Mouse (Mus musculus): ENCODE measurements at regions not wholly inside any gene's neighbourhood (a gene's known extent, or its start where the extent isn't known, plus 50 kb on each side); places are given as distances from the start of the nearest gene placed in this dataset.
"Not testable (repeated sequence)": the region's sequence is repeated elsewhere in the genome, so short reads cannot be mapped to it uniquely, and the experiment has no call there.

DNA sequence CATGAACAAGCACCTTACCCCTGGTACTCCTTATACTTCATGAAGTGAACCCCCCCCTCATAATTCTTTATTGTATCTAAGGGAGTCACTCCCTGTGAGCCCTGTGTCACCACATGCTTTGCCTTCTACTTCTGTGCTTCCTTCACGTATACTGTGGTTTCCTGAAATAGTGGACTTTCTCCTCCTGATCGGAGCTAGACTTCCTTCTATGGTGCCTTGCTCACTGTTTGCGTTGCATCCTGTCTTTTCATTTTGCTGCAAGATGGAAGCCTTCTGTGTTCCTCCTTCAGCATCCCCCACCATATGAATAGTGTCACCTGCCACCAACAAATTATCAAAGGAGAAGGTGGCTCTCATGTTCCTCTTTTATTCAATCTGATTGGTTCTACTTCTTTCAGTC is 391.1 kb downstream of the 1190002N15Rik start:
- no peak overlapping the region for H3K4me2 ChIP-seq (ENCODE audit: low read depth)
- TF ChIP-seq TCF3 (IDR thresholded peaks at IDR 0.05; ENCODE audit: insufficient read length, low read depth) = no peak
- TF ChIP-seq POLR2A (IDR thresholded peaks at IDR 0.05; ENCODE audit: insufficient read length, low read depth) = no peak
- no peak for TF ChIP-seq USF1 (IDR thresholded peaks at IDR 0.05; ENCODE audit: low read depth)
- no peak for TF ChIP-seq POLR2AphosphoS2 (IDR thresholded peaks at IDR 0.05; ENCODE audit: insufficient read length, low read depth)
- TF ChIP-seq MYOD1 (IDR thresholded peaks at IDR 0.05; ENCODE audit: control insufficient read depth in 1 of 3, insufficient read length in 2 of 3, low read depth in 2 of 3) = no peak
- TF ChIP-seq SRF (IDR thresholded peaks at IDR 0.05; ENCODE audit: control insufficient read depth, insufficient read length, low read depth) = no peak
- TF ChIP-seq CEBPB (IDR thresholded peaks at IDR 0.05; ENCODE audit: insufficient read depth, poor library complexity, severe bottlenecking) = no peak
- TF ChIP-seq TCF12 (IDR thresholded peaks at IDR 0.05; ENCODE audit: insufficient read depth, poor library complexity, severe bottlenecking) = no peak
- TF ChIP-seq REST (IDR thresholded peaks at IDR 0.05; ENCODE audit: insufficient read depth, insufficient read length) = no peak
- TF ChIP-seq MYOG (IDR thresholded peaks at IDR 0.05; ENCODE audit: control insufficient read depth in 1 of 3, insufficient read depth in 1 of 3, insufficient read length in 2 of 3, low read depth in 2 of 3) = no peak
- TF ChIP-seq MAX (IDR thresholded peaks at IDR 0.05; ENCODE audit: low read depth) = no peak
- TF ChIP-seq E2F4 (IDR thresholded peaks at IDR 0.05; ENCODE audit: insufficient read depth) = no peak
- no peaks in the 10 kb centered on the region for H3K79me2 ChIP-seq (ENCODE audit: control insufficient read depth, insufficient read depth)

DNA sequence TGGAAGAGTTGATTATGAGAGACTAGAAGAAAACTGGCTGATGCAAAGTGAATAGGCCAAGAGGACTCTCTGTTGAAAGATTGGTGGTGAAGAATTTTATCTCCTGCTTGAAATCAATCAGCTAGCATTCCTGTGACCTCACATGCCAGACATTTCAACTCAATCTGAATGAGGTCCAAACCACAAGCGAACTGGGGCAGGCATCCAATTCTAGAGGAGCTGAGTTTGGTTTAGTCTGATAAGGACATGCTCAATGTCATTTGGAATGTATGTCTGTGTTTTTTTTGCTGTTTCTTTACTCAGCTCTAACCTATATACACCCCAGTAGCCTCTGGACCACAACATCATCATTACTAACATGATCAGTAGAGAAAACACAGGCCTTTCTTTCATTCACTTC is 401.4 kb downstream of the 1190002N15Rik start:
- no peak overlapping the region for H3ac ChIP-seq (ENCODE audit: control insufficient read depth, insufficient read length)
- H3K27me3 ChIP-seq (ENCODE audit: control insufficient read depth, insufficient read depth, insufficient read length) = no peaks in the 10 kb centered on the region
- no peaks in the 10 kb centered on the region for H3K79me2 ChIP-seq (ENCODE audit: control insufficient read depth, insufficient read depth)
- H3K4me3 ChIP-seq = no peak overlapping the region
- no peaks in the 10 kb centered on the region for H3K36me3 ChIP-seq (ENCODE audit: control insufficient read depth, insufficient read depth)
- no peak overlapping the region for H3K4me2 ChIP-seq (ENCODE audit: low read depth)
- TF ChIP-seq TCF3 (IDR thresholded peaks at IDR 0.05; ENCODE audit: insufficient read length, low read depth) (no peak), CEBPB (IDR thresholded peaks at IDR 0.05; ENCODE audit: insufficient read depth, poor library complexity, severe bottlenecking) (no peak), POLR2A (IDR thresholded peaks at IDR 0.05; ENCODE audit: insufficient read length, low read depth) (no peak), MYOG (IDR thresholded peaks at IDR 0.05; ENCODE audit: control insufficient read depth in 1 of 3, insufficient read depth in 1 of 3, insufficient read length in 2 of 3, low read depth in 2 of 3) (no peak), TCF12 (IDR thresholded peaks at IDR 0.05; ENCODE audit: insufficient read depth, poor library complexity, severe bottlenecking) (no peak), REST (IDR thresholded peaks at IDR 0.05; ENCODE audit: insufficient read depth, insufficient read length) (no peak), MAX (IDR thresholded peaks at IDR 0.05; ENCODE audit: low read depth) (no peak), SRF (IDR thresholded peaks at IDR 0.05; ENCODE audit: control insufficient read depth, insufficient read length, low read depth) (no peak), MYOD1 (IDR thresholded peaks at IDR 0.05; ENCODE audit: control insufficient read depth in 1 of 3, insufficient read length in 2 of 3, low read depth in 2 of 3) (no peak), POLR2AphosphoS2 (IDR thresholded peaks at IDR 0.05; ENCODE audit: insufficient read length, low read depth) (no peak), E2F4 (IDR thresholded peaks at IDR 0.05; ENCODE audit: insufficient read depth) (no peak), USF1 (IDR thresholded peaks at IDR 0.05; ENCODE audit: low read depth) (no peak)

More for the DNA sequence above, 391.1 kb downstream of the 1190002N15Rik start:
- Histone ChIP-seq H3K36me3 (ENCODE audit: control insufficient read depth, insufficient read depth) (no peaks in the 10 kb centered on the region), H3ac (ENCODE audit: control insufficient read depth, insufficient read length) (no peak overlapping the region), H3K4me3 (no peak overlapping the region), H3K27me3 (ENCODE audit: control insufficient read depth, insufficient read depth, insufficient read length) (no peaks in the 10 kb centered on the region)

DNA sequence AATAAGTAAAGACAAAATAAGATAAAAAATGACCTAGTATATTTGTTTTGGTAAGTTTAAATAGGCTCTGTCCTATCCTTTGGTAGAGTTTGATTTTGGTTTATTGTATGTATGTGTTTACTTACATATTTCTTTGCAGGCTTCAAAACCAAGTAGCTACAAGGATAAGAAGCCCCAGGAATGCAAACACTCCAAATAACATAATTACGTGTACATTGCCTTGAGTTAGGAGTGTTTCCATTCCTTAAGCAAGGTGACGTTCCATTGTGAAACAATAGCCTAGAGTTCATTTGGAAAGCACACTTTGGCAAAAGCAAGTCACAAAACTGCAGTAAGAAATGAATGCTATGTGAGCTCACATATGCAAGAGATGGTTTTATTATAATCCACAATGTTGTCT is 404.2 kb downstream of the 1190002N15Rik start:
- H3K36me3 ChIP-seq (ENCODE audit: control insufficient read depth, insufficient read depth) = no peaks in the 10 kb centered on the region
- no peak overlapping the region for H3K4me3 ChIP-seq
- no peaks in the 10 kb centered on the region for H3K79me2 ChIP-seq (ENCODE audit: control insufficient read depth, insufficient read depth)
- no peak overlapping the region for H3ac ChIP-seq (ENCODE audit: control insufficient read depth, insufficient read length)
- no peaks in the 10 kb centered on the region for H3K27me3 ChIP-seq (ENCODE audit: control insufficient read depth, insufficient read depth, insufficient read length)
- no peak overlapping the region for H3K4me2 ChIP-seq (ENCODE audit: low read depth)
- no peak for TF ChIP-seq MAX (IDR thresholded peaks at IDR 0.05; ENCODE audit: low read depth)
- no peak for TF ChIP-seq TCF12 (IDR thresholded peaks at IDR 0.05; ENCODE audit: insufficient read depth, poor library complexity, severe bottlenecking)
- no peak for TF ChIP-seq USF1 (IDR thresholded peaks at IDR 0.05; ENCODE audit: low read depth)
- no peak for TF ChIP-seq REST (IDR thresholded peaks at IDR 0.05; ENCODE audit: insufficient read depth, insufficient read length)
- no peak for TF ChIP-seq MYOG (IDR thresholded peaks at IDR 0.05; ENCODE audit: control insufficient read depth in 1 of 3, insufficient read depth in 1 of 3, insufficient read length in 2 of 3, low read depth in 2 of 3)
- no peak for TF ChIP-seq SRF (IDR thresholded peaks at IDR 0.05; ENCODE audit: control insufficient read depth, insufficient read length, low read depth)
- TF ChIP-seq POLR2A (IDR thresholded peaks at IDR 0.05; ENCODE audit: insufficient read length, low read depth) = no peak
- TF ChIP-seq MYOD1 (IDR thresholded peaks at IDR 0.05; ENCODE audit: control insufficient read depth in 1 of 3, insufficient read length in 2 of 3, low read depth in 2 of 3) = no peak
- no peak for TF ChIP-seq CEBPB (IDR thresholded peaks at IDR 0.05; ENCODE audit: insufficient read depth, poor library complexity, severe bottlenecking)
- no peak for TF ChIP-seq TCF3 (IDR thresholded peaks at IDR 0.05; ENCODE audit: insufficient read length, low read depth)
- TF ChIP-seq POLR2AphosphoS2 (IDR thresholded peaks at IDR 0.05; ENCODE audit: insufficient read length, low read depth) = no peak
- no peak for TF ChIP-seq E2F4 (IDR thresholded peaks at IDR 0.05; ENCODE audit: insufficient read depth)

DNA sequence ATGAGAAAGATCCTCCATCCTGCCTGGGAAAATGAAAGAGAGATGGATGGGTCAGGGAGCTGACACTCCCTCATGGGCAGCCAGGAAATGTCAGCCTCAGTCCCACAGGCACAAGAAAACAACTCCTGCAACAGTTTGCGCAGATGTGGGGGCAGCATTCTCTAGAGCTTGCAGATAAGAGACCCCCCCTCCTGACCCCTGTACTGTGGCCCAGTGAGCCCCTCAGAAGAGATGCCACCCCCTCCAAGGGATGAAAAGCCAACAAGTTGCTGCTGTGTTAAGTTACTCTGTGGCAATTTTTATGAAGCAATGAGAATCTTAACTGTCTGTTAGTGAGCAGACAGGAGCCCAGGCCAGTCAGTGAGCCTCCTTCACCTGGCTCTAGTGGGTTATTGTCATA is 406.5 kb downstream of the 1190002N15Rik start:
- TF ChIP-seq REST (IDR thresholded peaks at IDR 0.05; ENCODE audit: insufficient read depth, insufficient read length) = no peak
- Histone ChIP-seq H3K4me3 (no peak overlapping the region), H3K4me2 (ENCODE audit: low read depth) (no peak overlapping the region), H3K36me3 (ENCODE audit: control insufficient read depth, insufficient read depth) (no peaks in the 10 kb centered on the region), H3K27me3 (ENCODE audit: control insufficient read depth, insufficient read depth, insufficient read length) (no peaks in the 10 kb centered on the region), H3K79me2 (ENCODE audit: control insufficient read depth, insufficient read depth) (no peaks in the 10 kb centered on the region), H3ac (ENCODE audit: control insufficient read depth, insufficient read length) (no peak overlapping the region)

DNA sequence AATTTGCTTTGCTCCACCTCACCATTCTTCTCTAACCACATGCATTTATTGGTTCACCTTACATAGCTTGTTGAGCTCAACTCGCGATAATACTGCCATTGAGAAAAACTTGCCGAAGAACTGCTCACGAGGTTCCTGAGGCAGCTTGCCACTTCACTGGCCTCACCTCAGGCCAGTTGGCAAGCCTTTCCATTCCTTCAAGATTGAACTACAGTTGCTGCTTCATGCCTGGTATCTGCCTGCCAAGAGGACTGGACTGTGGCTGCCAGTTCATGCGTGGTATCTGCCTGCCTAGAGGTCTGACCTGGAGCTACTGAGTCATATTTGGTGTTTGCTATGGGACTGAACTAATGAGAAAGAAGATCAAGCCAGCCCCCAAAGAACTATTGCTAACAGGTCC is 420.9 kb downstream of the 1190002N15Rik start:
- TF ChIP-seq CEBPB (IDR thresholded peaks at IDR 0.05; ENCODE audit: insufficient read depth, poor library complexity, severe bottlenecking) (no peak), USF1 (IDR thresholded peaks at IDR 0.05; ENCODE audit: low read depth) (no peak), TCF3 (IDR thresholded peaks at IDR 0.05; ENCODE audit: insufficient read length, low read depth) (no peak), TCF12 (IDR thresholded peaks at IDR 0.05; ENCODE audit: insufficient read depth, poor library complexity, severe bottlenecking) (no peak), REST (IDR thresholded peaks at IDR 0.05; ENCODE audit: insufficient read depth, insufficient read length) (no peak), MAX (IDR thresholded peaks at IDR 0.05; ENCODE audit: low read depth) (no peak), POLR2AphosphoS2 (IDR thresholded peaks at IDR 0.05; ENCODE audit: insufficient read length, low read depth) (no peak), MYOG (IDR thresholded peaks at IDR 0.05; ENCODE audit: control insufficient read depth in 1 of 3, insufficient read depth in 1 of 3, insufficient read length in 2 of 3, low read depth in 2 of 3) (no peak), MYOD1 (IDR thresholded peaks at IDR 0.05; ENCODE audit: control insufficient read depth in 1 of 3, insufficient read length in 2 of 3, low read depth in 2 of 3) (no peak), SRF (IDR thresholded peaks at IDR 0.05; ENCODE audit: control insufficient read depth, insufficient read length, low read depth) (no peak), E2F4 (IDR thresholded peaks at IDR 0.05; ENCODE audit: insufficient read depth) (no peak), POLR2A (IDR thresholded peaks at IDR 0.05; ENCODE audit: insufficient read length, low read depth) (no peak)
- H3K27me3 ChIP-seq (ENCODE audit: control insufficient read depth, insufficient read depth, insufficient read length) = no peaks in the 10 kb centered on the region
- H3K79me2 ChIP-seq (ENCODE audit: control insufficient read depth, insufficient read depth) = no peaks in the 10 kb centered on the region
- no peak overlapping the region for H3K4me2 ChIP-seq (ENCODE audit: low read depth)
- no peak overlapping the region for H3ac ChIP-seq (ENCODE audit: control insufficient read depth, insufficient read length)
- H3K4me3 ChIP-seq = no peak overlapping the region
- no peaks in the 10 kb centered on the region for H3K36me3 ChIP-seq (ENCODE audit: control insufficient read depth, insufficient read depth)

DNA sequence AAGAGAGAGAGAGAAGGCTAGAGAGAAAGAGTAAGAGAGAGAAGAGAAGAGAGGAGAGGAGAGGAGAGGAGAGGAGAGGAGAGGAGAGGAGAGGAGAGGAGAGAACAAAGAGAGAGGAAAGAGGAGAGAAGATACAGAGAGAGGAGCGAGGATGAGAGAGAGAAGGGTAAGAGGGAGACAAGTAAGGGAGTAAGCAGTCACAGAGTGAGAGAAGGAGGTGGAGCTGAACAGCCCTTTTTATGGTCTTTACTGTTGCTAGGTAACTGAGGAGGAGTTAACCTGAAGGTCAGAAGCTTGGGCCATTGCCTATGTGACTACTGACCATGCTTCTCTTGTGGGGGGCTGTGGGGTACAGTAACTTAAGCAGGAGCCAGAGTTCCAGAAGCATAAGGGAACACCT is 430.2 kb downstream of the 1190002N15Rik start:
- not testable (repeated sequence) for H3ac ChIP-seq (ENCODE audit: control insufficient read depth, insufficient read length); H3K27me3 ChIP-seq (ENCODE audit: control insufficient read depth, insufficient read depth, insufficient read length); H3K4me2 ChIP-seq (ENCODE audit: low read depth); H3K79me2 ChIP-seq (ENCODE audit: control insufficient read depth, insufficient read depth); H3K4me3 ChIP-seq; H3K36me3 ChIP-seq (ENCODE audit: control insufficient read depth, insufficient read depth)
